Mouse (Mus musculus) ovary, postnatal 36 days (tissue): ENCODE results near the gene Apol9b.

Source experiments
- DNase-seq: peaks from one replicate; pipeline ENCODE4 v3.0.0; 2022; ENCODE audit warnings: low spot score, mixed read lengths

Gene Apol9b

DNA sequence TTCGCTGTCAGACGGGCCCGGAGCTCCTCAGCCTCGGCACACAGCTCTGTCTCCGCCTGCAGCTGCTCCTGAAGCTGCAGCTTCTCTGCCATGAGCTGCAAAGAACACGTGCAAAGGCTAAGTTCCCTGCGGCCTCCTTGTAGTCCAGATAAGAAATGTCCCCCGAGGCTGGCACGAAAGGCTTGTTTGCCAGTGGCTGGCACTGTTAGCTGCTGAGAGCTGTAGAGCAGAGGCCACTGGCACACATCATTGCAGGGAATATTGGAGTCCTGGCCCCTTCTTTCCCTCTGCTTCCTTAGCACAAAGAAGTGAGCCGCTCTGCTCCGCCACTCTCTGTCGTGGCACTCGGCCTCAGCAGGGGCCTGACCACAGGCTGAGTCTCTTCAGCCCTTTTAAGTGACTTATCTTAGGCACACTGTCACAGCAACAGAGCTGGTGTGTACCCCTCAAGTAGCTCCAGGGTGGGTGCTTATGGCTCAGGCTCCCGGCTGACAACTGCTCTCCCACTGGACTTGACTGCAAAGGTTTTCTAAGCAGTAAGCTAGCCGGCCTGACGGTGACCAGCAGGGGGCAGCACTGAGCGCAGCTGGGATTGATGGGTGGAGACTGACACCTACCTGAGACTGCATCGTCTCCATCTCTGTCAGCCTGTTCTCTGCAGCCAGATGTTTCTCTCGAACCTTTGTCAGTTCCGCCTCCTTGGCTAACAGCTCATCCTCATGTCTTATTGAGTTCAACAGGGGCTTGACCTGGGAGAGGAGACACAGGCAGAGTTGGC lies 46.5 kb downstream of the Apol9b start:
- peak; percentile 70 for DNase-seq

- DNase-seq, result no peak
These were observed 53.7 kb downstream of the Apol9b start for GRCm38 (mm10) chr15:77782449-77783014.

GRCm38 (mm10) chr15:77784039-77784824 lies 55.4 kb downstream of the Apol9b start:
- no peak for DNase-seq

- no peak for DNase-seq
These were observed 57.0 kb downstream of the Apol9b start for GRCm38 (mm10) chr15:77785807-77786206.
